Mouse (Mus musculus): ENCODE results near the gene Gm10282. TPM values are rescaled to one million over a fixed set of nuclear protein-coding genes. Genes with fewer than 3 reads are reported as not detected.
A peak's percentile ranks its signal among the peaks of the same experiment; 100 is the strongest.

The Gm10282 gene
- polyA plus RNA-seq, 1 experiment from 2014 or later = 14.5 TPM

- H3K4me2 ChIP-seq (ENCODE audit: low read length) = peak overlapping the region; percentile 67
- 1% methylated on average over 47 of the region's 48 CpGs for WGBS
- ATAC-seq = peak; percentile 4; the same call in 1 of the 2 replicates
Measured at GRCm38 (mm10) chr8:72319397-72319796, 14.3 kb upstream of the Gm10282 start.

GRCm38 (mm10) chr8:72318801-72319322 is 13.8 kb upstream of the Gm10282 start, which contains the start of gene Klf2:
Klf2 (plus strand) TSS chr8:72319033.
- ATAC-seq = peak; percentile 95
- H3K36me3 ChIP-seq (ENCODE audit: control insufficient read depth, insufficient read depth, low read length) = no peaks in the 10 kb centered on the region
- no peaks in the 10 kb centered on the region for H3K9me3 ChIP-seq (ENCODE audit: control insufficient read depth, low read length)
- H3K4me3 ChIP-seq (ENCODE audit: low read length) = peak within 1 kb of the TSS; percentile 58
- under 1% methylated on average over 25 of the region's 46 CpGs for WGBS
- peak within 1 kb of the TSS; percentile 67 for H3K4me2 ChIP-seq (ENCODE audit: low read length)
- H3K4me1 ChIP-seq (ENCODE audit: control insufficient read depth, insufficient read depth, low read depth, low read length) = peaks cover 14% of the 10 kb centered on the region
- peak within 1 kb of the TSS; percentile 39; the same call in 1 of the 2 replicates for H3K27ac ChIP-seq (ENCODE audit: low read depth, low read length)
- H3K9ac ChIP-seq (ENCODE audit: low read depth, low read length) = peak within 1 kb of the TSS; percentile 70
- H3K27me3 ChIP-seq (replicated peaks; ENCODE audit: control insufficient read depth, insufficient read depth, low read length) = peaks cover 31% of the 10 kb centered on the region

More at GRCm38 (mm10) chr8:72319397-72319796, 14.3 kb upstream of the Gm10282 start:
- H3K9me3 ChIP-seq (ENCODE audit: control insufficient read depth, low read length) = no peaks in the 10 kb centered on the region
- peaks cover 31% of the 10 kb centered on the region for H3K27me3 ChIP-seq (replicated peaks; ENCODE audit: control insufficient read depth, insufficient read depth, low read length)
- H3K4me1 ChIP-seq (ENCODE audit: control insufficient read depth, insufficient read depth, low read depth, low read length) = peaks cover 14% of the 10 kb centered on the region
- peak overlapping the region; percentile 70 for H3K9ac ChIP-seq (ENCODE audit: low read depth, low read length)
- peak overlapping the region; percentile 58 for H3K4me3 ChIP-seq (ENCODE audit: low read length)
- H3K36me3 ChIP-seq (ENCODE audit: control insufficient read depth, insufficient read depth, low read length) = no peaks in the 10 kb centered on the region
- H3K27ac ChIP-seq (ENCODE audit: low read depth, low read length) = peak overlapping the region; percentile 39; the same call in 1 of the 2 replicates

GRCm38 (mm10) chr8:72317741-72318301 is 12.8 kb upstream of the Gm10282 start:
- Histone ChIP-seq H3K27me3 (replicated peaks; ENCODE audit: control insufficient read depth, insufficient read depth, low read length) (peaks cover 31% of the 10 kb centered on the region), H3K9ac (ENCODE audit: low read depth, low read length) (no peak overlapping the region), H3K4me3 (ENCODE audit: low read length) (no peak overlapping the region), H3K4me1 (ENCODE audit: control insufficient read depth, insufficient read depth, low read depth, low read length) (peaks cover 14% of the 10 kb centered on the region), H3K4me2 (ENCODE audit: low read length) (no peak overlapping the region), H3K9me3 (ENCODE audit: control insufficient read depth, low read length) (no peaks in the 10 kb centered on the region), H3K27ac (ENCODE audit: low read depth, low read length) (no peak overlapping the region), H3K36me3 (ENCODE audit: control insufficient read depth, insufficient read depth, low read length) (no peaks in the 10 kb centered on the region)
- ATAC-seq = no peak
- WGBS = 55% methylated on average over 5 of the region's 5 CpGs

- 17% methylated on average over 10 of the region's 10 CpGs for WGBS
- ATAC-seq = no peak
- Histone ChIP-seq H3K27ac (ENCODE audit: low read depth, low read length) (no peak overlapping the region), H3K9me3 (ENCODE audit: control insufficient read depth, low read length) (no peaks in the 10 kb centered on the region), H3K36me3 (ENCODE audit: control insufficient read depth, insufficient read depth, low read length) (no peaks in the 10 kb centered on the region), H3K4me3 (ENCODE audit: low read length) (no peak overlapping the region), H3K9ac (ENCODE audit: low read depth, low read length) (no peak overlapping the region), H3K4me1 (ENCODE audit: control insufficient read depth, insufficient read depth, low read depth, low read length) (peaks cover 14% of the 10 kb centered on the region), H3K4me2 (ENCODE audit: low read length) (no peak overlapping the region), H3K27me3 (replicated peaks; ENCODE audit: control insufficient read depth, insufficient read depth, low read length) (peaks cover 18% of the 10 kb centered on the region)
Measured at GRCm38 (mm10) chr8:72316053-72316695, 11.1 kb upstream of the Gm10282 start.

GRCm38 (mm10) chr8:72312926-72313518 is 8.0 kb upstream of the Gm10282 start:
- no peak for ATAC-seq
- no peaks in the 10 kb centered on the region for H3K36me3 ChIP-seq (ENCODE audit: control insufficient read depth, insufficient read depth, low read length)
- no peaks in the 10 kb centered on the region; the same call in 1 of the 2 replicates for H3K27me3 ChIP-seq (replicated peaks; ENCODE audit: control insufficient read depth, insufficient read depth, low read length)
- no peaks in the 10 kb centered on the region for H3K9me3 ChIP-seq (ENCODE audit: control insufficient read depth, low read length)
- no peaks in the 10 kb centered on the region for H3K4me1 ChIP-seq (ENCODE audit: control insufficient read depth, insufficient read depth, low read depth, low read length)
- H3K27ac ChIP-seq (ENCODE audit: low read depth, low read length) = no peak overlapping the region
- no peak overlapping the region for H3K4me3 ChIP-seq (ENCODE audit: low read length)
- no peak overlapping the region for H3K9ac ChIP-seq (ENCODE audit: low read depth, low read length)
- WGBS = 83% methylated on average over 3 of the region's 3 CpGs
- H3K4me2 ChIP-seq (ENCODE audit: low read length) = no peak overlapping the region

- Histone ChIP-seq H3K36me3 (ENCODE audit: control insufficient read depth, insufficient read depth, low read length) (no peaks in the 10 kb centered on the region), H3K9me3 (ENCODE audit: control insufficient read depth, low read length) (no peaks in the 10 kb centered on the region), H3K27ac (ENCODE audit: low read depth, low read length) (no peak overlapping the region), H3K27me3 (replicated peaks; ENCODE audit: control insufficient read depth, insufficient read depth, low read length) (no peaks in the 10 kb centered on the region), H3K9ac (ENCODE audit: low read depth, low read length) (no peak overlapping the region), H3K4me3 (ENCODE audit: low read length) (no peak overlapping the region), H3K4me1 (ENCODE audit: control insufficient read depth, insufficient read depth, low read depth, low read length) (no peaks in the 10 kb centered on the region), H3K4me2 (ENCODE audit: low read length) (no peak overlapping the region)
- ATAC-seq = peak; percentile 70; the same call in 1 of the 2 replicates
- WGBS = 44% methylated on average over 8 of the region's 8 CpGs
Measured at GRCm38 (mm10) chr8:72310849-72311506, 5.9 kb upstream of the Gm10282 start.

GRCm38 (mm10) chr8:72308276-72308675 is 3.2 kb upstream of the Gm10282 start:
- H3K4me2 ChIP-seq (ENCODE audit: low read length) = no peak overlapping the region
- H3K36me3 ChIP-seq (ENCODE audit: control insufficient read depth, insufficient read depth, low read length) = no peaks in the 10 kb centered on the region
- no peaks in the 10 kb centered on the region for H3K9me3 ChIP-seq (ENCODE audit: control insufficient read depth, low read length)
- H3K9ac ChIP-seq (ENCODE audit: low read depth, low read length) = no peak overlapping the region
- no peak for ATAC-seq
- no peaks in the 10 kb centered on the region for H3K4me1 ChIP-seq (ENCODE audit: control insufficient read depth, insufficient read depth, low read depth, low read length)
- no peaks in the 10 kb centered on the region for H3K27me3 ChIP-seq (replicated peaks; ENCODE audit: control insufficient read depth, insufficient read depth, low read length)
- WGBS = 36% methylated on average over 6 of the region's 6 CpGs
- no peak overlapping the region for H3K27ac ChIP-seq (ENCODE audit: low read depth, low read length)
- H3K4me3 ChIP-seq (ENCODE audit: low read length) = no peak overlapping the region

GRCm38 (mm10) chr8:72306913-72307312 is 1.9 kb upstream of the Gm10282 start:
- ATAC-seq = no peak

GRCm38 (mm10) chr8:72303633-72304032 is 1.4 kb downstream of the Gm10282 start:
- H3K36me3 ChIP-seq (ENCODE audit: control insufficient read depth, insufficient read depth, low read length) = no peaks in the 10 kb centered on the region
- H3K4me2 ChIP-seq (ENCODE audit: low read length) = no peak overlapping the region
- no peaks in the 10 kb centered on the region for H3K27me3 ChIP-seq (replicated peaks; ENCODE audit: control insufficient read depth, insufficient read depth, low read length)
- H3K4me3 ChIP-seq (ENCODE audit: low read length) = no peak overlapping the region
- 70% methylated on average over 8 of the region's 8 CpGs for WGBS
- no peaks in the 10 kb centered on the region for H3K9me3 ChIP-seq (ENCODE audit: control insufficient read depth, low read length)
- no peak overlapping the region for H3K9ac ChIP-seq (ENCODE audit: low read depth, low read length)
- ATAC-seq = no peak
- H3K27ac ChIP-seq (ENCODE audit: low read depth, low read length) = no peak overlapping the region
- H3K4me1 ChIP-seq (ENCODE audit: control insufficient read depth, insufficient read depth, low read depth, low read length) = no peaks in the 10 kb centered on the region

More at GRCm38 (mm10) chr8:72306913-72307312, 1.9 kb upstream of the Gm10282 start:
- H3K4me3 ChIP-seq (ENCODE audit: low read length) = no peak overlapping the region
- H3K4me1 ChIP-seq (ENCODE audit: control insufficient read depth, insufficient read depth, low read depth, low read length) = no peaks in the 10 kb centered on the region
- H3K4me2 ChIP-seq (ENCODE audit: low read length) = no peak overlapping the region
- no peaks in the 10 kb centered on the region for H3K9me3 ChIP-seq (ENCODE audit: control insufficient read depth, low read length)
- 94% methylated on average over 5 of the region's 5 CpGs for WGBS
- H3K36me3 ChIP-seq (ENCODE audit: control insufficient read depth, insufficient read depth, low read length) = no peaks in the 10 kb centered on the region
- H3K27me3 ChIP-seq (replicated peaks; ENCODE audit: control insufficient read depth, insufficient read depth, low read length) = no peaks in the 10 kb centered on the region
- no peak overlapping the region for H3K27ac ChIP-seq (ENCODE audit: low read depth, low read length)
- no peak overlapping the region for H3K9ac ChIP-seq (ENCODE audit: low read depth, low read length)
